Mouse (Mus musculus) heart, embryonic 15.5 days (tissue): ENCODE measurements at regions not wholly inside any gene's neighbourhood (a gene's known extent, or its start where the extent isn't known, plus 50 kb on each side); places are given as distances from the start of the nearest gene placed in this dataset.
"Not testable (repeated sequence)": the region's sequence is repeated elsewhere in the genome, so short reads cannot be mapped to it uniquely, and the experiment has no call there.

Source experiments
- ATAC-seq: fragments of 200-750 bp; cut with Nextera tagmentation; replicated peaks from 2 replicates; pipeline ENCODE4 v1.8.0; 2017; ENCODE audit warnings: low read depth, moderate TSS enrichment; ENCODE audit not compliant: insufficient number of reproducible peaks, insufficient read depth, low FRiP score
- H3K27ac ChIP-seq: fragments of 300-500 bp; sonication (generic); 2 replicates; pipeline ENCODE4 v1.5.1; 2015; ENCODE audit warnings: mild to moderate bottlenecking, inconsistent platforms
- H3K27me3 ChIP-seq: fragments of 300-500 bp; sonication (generic); 2 replicates; pipeline ENCODE4 v1.6.1; 2015; ENCODE audit warnings: inconsistent platforms
- H3K36me3 ChIP-seq: fragments of 300-500 bp; sonication (generic); 2 replicates; pipeline ENCODE4 v1.6.1; 2015; ENCODE audit warnings: mild to moderate bottlenecking, inconsistent platforms
- H3K4me1 ChIP-seq: fragments of 300-500 bp; sonication (generic); replicated peaks from 2 replicates; pipeline ENCODE4 v1.6.1; 2015; ENCODE audit warnings: inconsistent platforms
- H3K4me2 ChIP-seq: fragments of 300-500 bp; sonication (generic); 2 replicates; pipeline ENCODE4 v1.6.1; 2015; ENCODE audit warnings: inconsistent platforms, mild to moderate bottlenecking, moderate library complexity
- H3K4me3 ChIP-seq: fragments of 300-500 bp; sonication (generic); 2 replicates; pipeline ENCODE4 v1.5.1; 2015; ENCODE audit warnings: mild to moderate bottlenecking, inconsistent platforms
- H3K9ac ChIP-seq: fragments of 300-500 bp; sonication (generic); 2 replicates; pipeline ENCODE4 v1.6.1; 2015; ENCODE audit warnings: mild to moderate bottlenecking, inconsistent platforms
- H3K9me3 ChIP-seq: fragments of 300-500 bp; sonication (generic); replicated peaks from 2 replicates; pipeline ENCODE4 v1.6.1; 2016; ENCODE audit warnings: inconsistent platforms
- WGBS: fragments of 180-500 bp; shearing (Covaris S2); methylation state at CpG from one replicate; pipeline ENCODE4 v1.1.7; 2015; ENCODE audit warnings: mixed read lengths; 5-methylcytosine and 5-hydroxymethylcytosine counted together

DNA sequence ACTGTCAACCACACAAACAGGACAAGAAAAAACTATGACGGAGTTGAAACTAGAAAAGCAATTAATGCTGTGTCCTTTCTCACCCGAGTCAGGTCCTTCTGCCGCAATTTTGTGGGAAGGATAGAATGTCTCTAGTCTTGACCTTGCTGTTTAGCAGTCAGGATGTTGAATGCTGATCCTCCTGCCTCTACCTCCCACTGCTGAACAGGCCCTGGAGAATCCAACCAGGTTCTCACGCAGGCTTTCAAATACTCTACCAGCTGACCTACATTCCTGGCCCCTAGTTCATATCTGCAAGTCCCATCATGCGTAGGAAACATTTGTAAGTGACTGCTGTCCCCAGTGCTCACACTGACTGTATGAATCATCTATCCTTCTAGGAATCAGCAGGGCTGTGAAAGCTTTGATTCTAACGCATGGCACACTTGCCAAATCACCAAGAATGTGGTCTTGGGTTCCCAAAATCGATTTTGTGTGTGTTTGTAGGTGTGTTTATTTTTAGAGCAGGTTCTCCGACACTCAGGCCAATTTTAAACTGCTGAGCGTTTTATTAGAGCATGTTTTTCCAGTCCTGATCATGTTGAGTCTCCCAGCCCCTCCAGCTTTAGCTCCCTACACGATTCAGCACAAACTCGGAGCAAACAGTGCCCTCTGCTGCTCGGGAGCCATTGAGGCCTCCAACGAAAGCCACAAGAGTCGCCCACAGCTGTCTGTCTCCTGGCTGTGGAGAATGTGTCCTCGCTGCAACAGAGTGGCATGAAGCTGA lies 545.4 kb downstream of the Zfp704 start:
- H3K4me1 ChIP-seq, result 0 out of 2 replicates have a peak, but pooled peaks cover 3% of the 10 kb centered on the region
- H3K36me3 ChIP-seq, result no peaks in the 10 kb centered on the region
- H3K9me3 ChIP-seq, result no peaks in the 10 kb centered on the region
- ATAC-seq, result no peak
- H3K27me3 ChIP-seq, result 0 out of 2 replicates have a peak, but pooled peaks cover 2% of the 10 kb centered on the region
- no peak overlapping the region for H3K4me3 ChIP-seq
- no peak overlapping the region for H3K9ac ChIP-seq
- H3K27ac ChIP-seq, result no peak overlapping the region
- WGBS, result 40% methylated on average over 15 of the region's 15 CpGs
- no peak overlapping the region for H3K4me2 ChIP-seq

- Histone ChIP-seq H3K4me1 (0 out of 2 replicates have a peak, but pooled peaks cover 3% of the 10 kb centered on the region), H3K9ac (no peak overlapping the region), H3K36me3 (no peaks in the 10 kb centered on the region), H3K4me2 (no peak overlapping the region), H3K9me3 (no peaks in the 10 kb centered on the region), H3K27ac (no peak overlapping the region), H3K4me3 (no peak overlapping the region), H3K27me3 (0 out of 2 replicates have a peak, but pooled peaks cover 2% of the 10 kb centered on the region)
- 80% methylated on average over 5 of the region's 5 CpGs for WGBS
- no peak for ATAC-seq
Observed at GRCm38 (mm10) chr3:9063662-9064061, 546.2 kb downstream of the Zfp704 start.

- no peaks in the 10 kb centered on the region for H3K36me3 ChIP-seq
- no peak for ATAC-seq
- H3K9me3 ChIP-seq, result no peaks in the 10 kb centered on the region
- no peak overlapping the region for H3K4me2 ChIP-seq
- H3K9ac ChIP-seq, result no peak overlapping the region
- 0 out of 2 replicates have a peak, but pooled peaks cover 3% of the 10 kb centered on the region for H3K4me1 ChIP-seq
- no peak overlapping the region for H3K27ac ChIP-seq
- H3K4me3 ChIP-seq, result no peak overlapping the region
- no peaks in the 10 kb centered on the region for H3K27me3 ChIP-seq
- 80% methylated on average over 2 of the region's 2 CpGs for WGBS
Observed at GRCm38 (mm10) chr3:9061396-9061795, 548.5 kb downstream of the Zfp704 start.

- not testable (repeated sequence) for H3K4me1 ChIP-seq
Observed at GRCm38 (mm10) chr3:9057703-9058102, 552.2 kb downstream of the Zfp704 start.

GRCm38 (mm10) chr3:9056846-9057245 lies 553.0 kb downstream of the Zfp704 start:
- H3K9ac ChIP-seq, result no peak overlapping the region
- no peak overlapping the region for H3K4me3 ChIP-seq
- H3K36me3 ChIP-seq, result no peaks in the 10 kb centered on the region
- H3K9me3 ChIP-seq, result no peaks in the 10 kb centered on the region
- 72% methylated on average over 6 of the region's 6 CpGs for WGBS
- H3K27me3 ChIP-seq, result no peaks in the 10 kb centered on the region
- no peak overlapping the region for H3K27ac ChIP-seq
- H3K4me1 ChIP-seq, result no peaks in the 10 kb centered on the region
- ATAC-seq, result no peak
- no peak overlapping the region for H3K4me2 ChIP-seq

More at GRCm38 (mm10) chr3:9057703-9058102, 552.2 kb downstream of the Zfp704 start:
- H3K9me3 ChIP-seq, ATAC-seq, H3K4me3 ChIP-seq, H3K9ac ChIP-seq, H3K27me3 ChIP-seq, H3K4me2 ChIP-seq, H3K36me3 ChIP-seq, H3K27ac ChIP-seq: not testable (repeated sequence)
- WGBS, result 67% methylated on average over 3 of the region's 3 CpGs

- H3K4me3 ChIP-seq, result no peak overlapping the region
- no peaks in the 10 kb centered on the region for H3K27me3 ChIP-seq
- H3K9ac ChIP-seq, result no peak overlapping the region
- no peaks in the 10 kb centered on the region for H3K4me1 ChIP-seq
- 63% methylated on average over 6 of the region's 6 CpGs for WGBS
- ATAC-seq, result no peak
- no peaks in the 10 kb centered on the region for H3K9me3 ChIP-seq
- no peak overlapping the region for H3K4me2 ChIP-seq
- no peaks in the 10 kb centered on the region for H3K36me3 ChIP-seq
- no peak overlapping the region for H3K27ac ChIP-seq
Observed at GRCm38 (mm10) chr3:9055780-9056179, 554.1 kb downstream of the Zfp704 start.
